Mouse (Mus musculus) activated CD4-positive, CD25-positive, alpha-beta regulatory T cell (primary cell): ENCODE measurements around the gene Gm20812. TPM values are rescaled to one million over a fixed set of nuclear protein-coding genes. Genes with fewer than 3 reads are reported as not detected.

ENCODE experiments used
- polyA plus RNA-seq, 2 experiments: library from polyadenylated mRNA; unstranded; fragments of 100-300 nt; shearing (Covaris generic); gene quantifications; one replicate each; pipeline ENCODE4 v1.2.1; 2017

Gm20812 gene
- polyA plus RNA-seq = not detected

GRCm38 (mm10) chrY:12381681-12382080, at the start of gene Gm20812:
TSS of gene Gm20812 (plus strand) at chrY:12381981.

Other genes starting within 250 kb of the Gm20812 start
- not detected for gene Gm29554, start 108.0 kb upstream of the Gm20812 start, polyA plus RNA-seq